Mouse (Mus musculus) embryo, embryonic 10.5 days (tissue): ENCODE results near the gene Ankrd22.

ENCODE experiments used
- DNase-seq: peaks from one replicate; pipeline ENCODE4 v3.0.0-alpha.2; 2015; ENCODE audit warnings: low spot score

Gene Ankrd22

GRCm38 (mm10) chr19:34095381-34095780, 70.5 kb downstream of the Ankrd22 start:
- no peak for DNase-seq

DNA sequence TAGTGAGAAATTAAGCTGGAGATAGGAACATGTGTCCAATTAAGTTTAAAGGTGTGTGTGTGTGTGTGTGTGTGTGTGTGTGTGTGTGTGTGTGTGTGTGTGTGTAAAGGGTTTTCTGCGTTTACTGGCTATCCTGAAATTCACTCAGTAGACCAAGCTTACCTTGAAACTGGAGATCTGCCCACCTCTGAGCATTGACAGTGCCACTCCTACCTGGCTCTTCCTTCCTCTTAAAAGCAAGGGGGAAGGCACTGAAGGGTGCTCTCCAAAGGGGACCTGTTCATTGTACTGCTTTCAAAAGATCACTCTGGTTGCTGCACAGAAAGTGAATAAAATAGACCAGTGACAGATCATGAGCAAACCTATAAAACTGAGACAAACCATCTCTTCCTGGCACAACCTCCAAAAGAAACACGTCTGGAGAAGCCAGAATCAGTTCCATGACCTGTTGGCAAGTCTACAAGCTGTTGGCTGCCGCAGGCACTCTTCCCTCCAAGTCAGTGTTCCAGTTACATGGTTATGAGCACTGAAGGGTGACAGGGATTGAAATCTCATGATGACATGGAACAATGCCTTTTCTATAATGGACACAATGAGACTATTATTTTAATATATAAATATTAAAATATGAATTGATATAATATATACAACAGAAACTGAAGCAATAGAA, 76.7 kb downstream of the Ankrd22 start:
- DNase-seq: no peak

- DNase-seq: no peak
Observed at GRCm38 (mm10) chr19:34078130-34078529, 87.7 kb downstream of the Ankrd22 start.

- no peak for DNase-seq
Observed at GRCm38 (mm10) chr19:34074239-34074638, 91.6 kb downstream of the Ankrd22 start.
